Mouse (Mus musculus) brain, embryonic 14.5 days (tissue): ENCODE results near the gene Ubl4b.

Source experiments
- CTCF ChIP-seq: fragments of 200-500 bp; IDR thresholded peaks from 2 replicates; pipeline ENCODE4 v1.5.1; 2012; ENCODE audit warnings: inconsistent platforms, mild to moderate bottlenecking, moderate library complexity, borderline replicate concordance; ENCODE audit not compliant: insufficient read depth, insufficient read length; ENCODE audit errors: extremely low read depth
- POLR2A ChIP-seq: fragments of 200-500 bp; IDR thresholded peaks from 2 replicates; pipeline ENCODE4 v1.6.1; 2012; ENCODE audit warnings: mild to moderate bottlenecking, inconsistent platforms, borderline replicate concordance; ENCODE audit not compliant: poor library complexity, insufficient read depth, insufficient read length, severe bottlenecking; ENCODE audit errors: extremely low read depth

DNA sequence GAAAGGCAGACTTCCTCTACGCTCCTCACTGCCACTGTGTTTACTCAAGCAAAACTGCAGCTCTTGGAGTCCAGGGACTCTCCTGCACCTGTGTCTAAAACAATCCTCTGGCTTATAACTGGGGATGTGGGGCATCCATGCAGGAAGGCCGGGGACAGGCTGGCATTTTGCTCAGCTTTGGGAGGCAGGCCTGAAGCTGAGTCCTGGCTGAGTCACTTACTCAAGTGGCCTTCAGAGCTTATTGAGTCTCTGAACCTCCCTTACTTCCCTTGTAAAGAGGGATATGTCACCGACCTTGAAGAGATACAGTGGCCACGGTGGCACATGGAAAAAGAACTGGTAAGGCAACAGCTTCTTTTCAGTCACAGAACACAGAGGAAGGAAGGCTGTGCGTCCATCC is 24.3 kb downstream of the Ubl4b start:
- TF ChIP-seq CTCF (no peak), POLR2A (no peak)
